Mouse (Mus musculus) neural tube, embryonic 11.5 days (tissue): ENCODE measurements at regions not wholly inside any gene's neighbourhood (a gene's known extent, or its start where the extent isn't known, plus 50 kb on each side); places are given as distances from the start of the nearest gene placed in this dataset.

ENCODE experiments used
- ATAC-seq: fragments of 200-750 bp; cut with Nextera tagmentation; 2 replicates; pipeline ENCODE4 v1.8.0; 2017; ENCODE audit warnings: moderate number of reproducible peaks, mild to moderate bottlenecking, moderate TSS enrichment, moderate library complexity; ENCODE audit not compliant: insufficient read depth, low FRiP score, low TSS enrichment
- DNase-seq: peaks from one replicate; pipeline ENCODE4 v3.0.0-alpha.2; 2015; ENCODE audit warnings: low spot score
- H3K27ac ChIP-seq: fragments of 300-500 bp; sonication (generic); 2 replicates; pipeline ENCODE4 v1.5.1; 2014; ENCODE audit warnings: low read depth, mild to moderate bottlenecking, low read length
- H3K27me3 ChIP-seq: fragments of 300-500 bp; sonication (generic); 2 replicates; pipeline ENCODE4 v1.6.1; 2014; ENCODE audit warnings: mild to moderate bottlenecking, low read length, mixed read lengths; ENCODE audit not compliant: control insufficient read depth, insufficient read depth
- H3K36me3 ChIP-seq: fragments of 300-500 bp; sonication (generic); 2 replicates; pipeline ENCODE4 v1.6.1; 2014; ENCODE audit warnings: mild to moderate bottlenecking, low read length, moderate library complexity, mixed read lengths; ENCODE audit not compliant: control insufficient read depth, insufficient read depth
- H3K4me1 ChIP-seq: fragments of 300-500 bp; sonication (generic); 2 replicates; pipeline ENCODE4 v1.6.1; 2014; ENCODE audit warnings: low read length, mixed read lengths; ENCODE audit not compliant: control insufficient read depth, insufficient read depth
- H3K4me2 ChIP-seq: fragments of 300-500 bp; sonication (generic); 2 replicates; pipeline ENCODE4 v1.6.1; 2014; ENCODE audit warnings: low read depth, mild to moderate bottlenecking, moderate library complexity
- H3K4me3 ChIP-seq: fragments of 300-500 bp; sonication (generic); 2 replicates; pipeline ENCODE4 v1.5.1; 2014; ENCODE audit warnings: low read depth, low read length
- H3K9ac ChIP-seq: fragments of 300-500 bp; sonication (generic); 2 replicates; pipeline ENCODE4 v1.6.1; 2014; ENCODE audit warnings: mild to moderate bottlenecking, low read length
- H3K9me3 ChIP-seq: fragments of 300-500 bp; sonication (generic); 2 replicates; pipeline ENCODE4 v1.6.1; 2016; ENCODE audit warnings: low read length; ENCODE audit not compliant: control insufficient read depth
- WGBS: fragments of 180-500 bp; shearing (Covaris S2); extraction: QIAGEN DNeasy Blood & Tissue Kit; methylation state at CpG from one replicate; pipeline ENCODE4 v1.1.7; 2014; 5-methylcytosine and 5-hydroxymethylcytosine counted together

DNA sequence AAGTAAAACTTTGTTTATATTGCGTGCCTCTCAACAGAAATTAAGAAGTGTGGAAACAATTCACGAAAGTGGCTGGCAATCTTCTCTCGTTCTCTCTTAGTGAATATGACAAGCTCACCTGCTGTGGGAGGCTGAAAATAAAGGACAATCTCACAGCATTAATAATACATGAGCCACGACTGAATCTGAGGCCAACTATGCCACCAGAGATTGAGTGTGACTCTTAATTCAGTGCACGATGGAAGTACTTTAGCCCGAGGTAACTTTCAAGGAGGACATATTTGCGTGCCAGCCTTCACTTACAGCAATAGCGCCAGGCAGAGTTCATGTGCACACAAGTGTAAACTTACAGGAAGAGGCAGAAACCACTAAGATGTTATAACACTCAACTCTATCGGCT is 760.6 kb upstream of the Epha5 start:
- Histone ChIP-seq H3K27me3 (no peaks in the 10 kb centered on the region), H3K27ac (no peak overlapping the region), H3K9me3 (no peaks in the 10 kb centered on the region), H3K9ac (no peak overlapping the region), H3K36me3 (no peaks in the 10 kb centered on the region), H3K4me2 (no peak overlapping the region), H3K4me1 (no peaks in the 10 kb centered on the region), H3K4me3 (no peak overlapping the region)
- WGBS = 77% methylated on average over 9 of the region's 9 CpGs
- ATAC-seq = no peak
- no peak for DNase-seq

DNA sequence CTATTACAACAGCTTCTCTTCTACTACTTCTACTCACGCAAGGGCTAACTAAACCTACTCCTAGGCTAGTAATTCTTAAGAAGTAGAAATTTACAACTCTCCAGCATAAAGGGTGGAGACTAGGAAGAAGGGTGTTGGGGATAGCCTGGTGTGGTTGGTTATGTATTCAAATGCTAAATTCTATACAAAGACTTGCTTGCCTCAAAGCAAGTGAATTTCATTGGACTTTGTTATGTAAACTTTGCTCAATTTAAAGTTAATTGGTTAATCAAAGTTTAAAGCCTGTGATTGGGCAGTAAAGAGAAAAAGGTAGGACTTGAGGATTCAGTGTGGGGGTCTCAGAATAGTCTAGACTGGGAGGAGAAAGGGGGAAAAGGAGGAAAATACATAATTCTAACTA is 756.7 kb upstream of the Epha5 start:
- WGBS = 75% methylated on average over 1 of the region's 1 CpGs
- H3K27ac ChIP-seq = no peak overlapping the region
- ATAC-seq (no peak), DNase-seq (no peak)
- no peaks in the 10 kb centered on the region for H3K36me3 ChIP-seq
- H3K27me3 ChIP-seq = no peaks in the 10 kb centered on the region
- no peaks in the 10 kb centered on the region for H3K9me3 ChIP-seq
- H3K4me3 ChIP-seq = no peak overlapping the region
- no peak overlapping the region for H3K9ac ChIP-seq
- no peaks in the 10 kb centered on the region for H3K4me1 ChIP-seq
- H3K4me2 ChIP-seq = no peak overlapping the region

DNA sequence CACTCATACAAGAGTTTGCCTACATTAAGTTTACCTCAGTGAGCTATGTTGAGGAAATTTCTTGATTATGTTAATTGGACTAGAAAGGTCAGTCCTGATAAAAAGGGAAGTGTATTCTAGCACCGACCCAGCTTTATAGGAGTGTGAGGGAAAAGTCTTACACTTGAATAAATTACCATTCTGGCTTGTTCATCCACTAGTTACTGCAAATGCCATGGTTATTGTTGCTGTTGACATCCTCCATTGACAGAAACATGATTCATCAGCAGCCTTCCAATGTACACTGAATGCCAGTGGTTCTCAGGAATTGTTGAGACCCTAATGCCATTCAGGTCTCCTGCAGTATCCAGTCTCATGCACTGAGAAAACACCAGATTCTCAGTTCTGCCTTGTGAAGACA is 738.7 kb upstream of the Epha5 start:
- ATAC-seq (peak; percentile 58; the same call in 1 of the 2 replicates), DNase-seq (no peak)
- Histone ChIP-seq H3K9ac (no peak overlapping the region), H3K9me3 (no peaks in the 10 kb centered on the region), H3K36me3 (no peaks in the 10 kb centered on the region), H3K27me3 (no peaks in the 10 kb centered on the region), H3K27ac (no peak overlapping the region), H3K4me1 (no peaks in the 10 kb centered on the region), H3K4me2 (no peak overlapping the region), H3K4me3 (no peak overlapping the region)
- 70% methylated on average over 1 of the region's 1 CpGs for WGBS

DNA sequence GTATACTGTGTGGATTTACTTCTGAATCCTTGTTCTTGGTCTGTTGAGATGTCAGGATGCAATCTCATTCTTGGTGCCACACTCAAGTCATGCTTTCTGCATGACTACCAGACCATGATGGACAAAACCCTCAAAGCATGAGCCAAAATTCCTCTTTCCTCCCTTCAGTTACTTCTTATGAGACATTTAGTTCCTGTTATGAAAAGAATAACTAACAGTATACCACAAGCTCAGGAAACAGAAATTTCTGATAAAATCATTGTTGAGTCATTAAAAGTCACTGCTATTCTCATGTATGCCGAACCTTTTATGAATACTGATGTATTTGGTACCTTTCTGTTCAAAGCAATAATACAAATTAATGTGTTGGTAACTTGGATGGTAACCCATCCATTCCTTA is 738.0 kb upstream of the Epha5 start:
- 79% methylated on average over 1 of the region's 1 CpGs for WGBS
- no peak for DNase-seq
- Histone ChIP-seq H3K36me3 (no peaks in the 10 kb centered on the region), H3K9ac (no peak overlapping the region), H3K27me3 (no peaks in the 10 kb centered on the region), H3K4me1 (no peaks in the 10 kb centered on the region), H3K4me3 (no peak overlapping the region), H3K27ac (no peak overlapping the region), H3K4me2 (no peak overlapping the region), H3K9me3 (no peaks in the 10 kb centered on the region)
- ATAC-seq = no peak
